Mouse (Mus musculus) MEL (cell line): ENCODE results near the gene Emsy. TPM values are rescaled to one million over a fixed set of nuclear protein-coding genes. Genes with fewer than 3 reads are reported as not detected.

Experiments
- DNase-seq: peaks from one replicate; pipeline ENCODE4 v3.0.0; 2011; ENCODE audit warnings: low read depth, low spot score
- H3K27ac ChIP-seq: 2 replicates; pipeline ENCODE4 v1.5.1; 2012; ENCODE audit warnings: low read depth, mild to moderate bottlenecking, control low read depth, low read length, moderate library complexity; ENCODE audit not compliant: control insufficient read depth
- H3K27me3 ChIP-seq, 2 experiments: fragments of 150-350 bp in 1 of 2; sonication (generic) in 1 of 2; 2 replicates each; pipeline ENCODE4 v1.6.1; 2012; ENCODE audit warnings: low read length in 2 of 2, mild to moderate bottlenecking in 2 of 2, improper control_type of control experiment in 1 of 2, moderate library complexity in 1 of 2; ENCODE audit not compliant: insufficient read depth in 2 of 2, control insufficient read depth in 1 of 2
- H3K36me3 ChIP-seq, 2 experiments: 2 replicates each; pipeline ENCODE4 v1.6.1; 2012 to 2014; ENCODE audit warnings: low read length in 2 of 2, improper control_type of control experiment in 1 of 2, inconsistent platforms in 1 of 2, mild to moderate bottlenecking in 1 of 2; ENCODE audit not compliant: insufficient read depth in 2 of 2, control insufficient read depth in 1 of 2
- H3K4me1 ChIP-seq, 2 experiments: fragments of 150-350 bp in 1 of 2; sonication (generic) in 1 of 2; 2 replicates each; pipeline ENCODE4 v1.6.1; 2012; ENCODE audit warnings: low read length in 2 of 2, improper control_type of control experiment in 1 of 2, mild to moderate bottlenecking in 1 of 2; ENCODE audit not compliant: insufficient read depth in 2 of 2, control insufficient read depth in 1 of 2
- H3K4me3 ChIP-seq, 2 experiments: fragments of 150-350 bp in 1 of 2; sonication (generic) in 1 of 2; 2 replicates each; pipeline ENCODE4 v1.5.1; 2012; ENCODE audit warnings: low read depth in 2 of 2, low read length in 2 of 2, mild to moderate bottlenecking in 2 of 2, moderate library complexity in 2 of 2, control low read depth in 1 of 2, improper control_type of control experiment in 1 of 2; ENCODE audit not compliant: control insufficient read depth in 1 of 2, insufficient read depth in 1 of 2
- H3K79me2 ChIP-seq: 2 replicates; pipeline ENCODE4 v1.6.1; 2012; ENCODE audit warnings: mild to moderate bottlenecking, low read length, moderate library complexity; ENCODE audit not compliant: control insufficient read depth, poor library complexity, insufficient read depth
- H3K9ac ChIP-seq: 2 replicates; pipeline ENCODE4 v1.6.1; 2012; ENCODE audit warnings: low read depth, mild to moderate bottlenecking, control low read depth, low read length, moderate library complexity; ENCODE audit not compliant: control insufficient read depth, poor library complexity, severe bottlenecking
- H3K9me3 ChIP-seq: fragments of 150-350 bp; sonication (generic); replicated peaks from 2 replicates; pipeline ENCODE4 v1.6.1; 2012; ENCODE audit warnings: mild to moderate bottlenecking, low read length, improper control_type of control experiment, moderate library complexity; ENCODE audit not compliant: insufficient read depth
- BHLHE40 ChIP-seq: IDR thresholded peaks from 2 replicates; pipeline ENCODE4 v1.6.1; 2012; ENCODE audit warnings: low read depth, mild to moderate bottlenecking, inconsistent platforms, low read length, improper control_type of control experiment, borderline replicate concordance
- CHD2 ChIP-seq: IDR thresholded peaks from 2 replicates; pipeline ENCODE4 v1.6.1; 2011; ENCODE audit warnings: low read length, improper control_type of control experiment
- CTCF ChIP-seq, 3 experiments: IDR thresholded peaks in 2 of 3; conservative IDR thresholded peaks in 1 of 3; 2 replicates each; pipeline ENCODE4 v1.5.1; 2011 to 2012; ENCODE audit warnings: low read length in 3 of 3, low read depth in 2 of 3, mild to moderate bottlenecking in 2 of 3, improper control_type of control experiment in 1 of 3, inconsistent platforms in 1 of 3, mixed read lengths in 1 of 3, moderate library complexity in 1 of 3; ENCODE audit not compliant: control insufficient read depth in 1 of 3, insufficient read depth in 1 of 3, poor library complexity in 1 of 3, severe bottlenecking in 1 of 3
- ELF1 ChIP-seq: IDR thresholded peaks from 2 replicates; pipeline ENCODE4 v1.6.1; 2014; ENCODE audit warnings: low read depth, mild to moderate bottlenecking, inconsistent platforms, low read length, improper control_type of control experiment, moderate library complexity
- ETS1 ChIP-seq: IDR thresholded peaks from 2 replicates; pipeline ENCODE4 v1.6.1; 2012; ENCODE audit warnings: low read depth, mild to moderate bottlenecking, inconsistent platforms, low read length, improper control_type of control experiment, moderate library complexity
- GABPA ChIP-seq: IDR thresholded peaks from 2 replicates; pipeline ENCODE4 v1.6.1; 2012; ENCODE audit warnings: low read depth, mild to moderate bottlenecking, inconsistent platforms, low read length, improper control_type of control experiment, moderate library complexity
- GATA1 ChIP-seq: IDR thresholded peaks from 2 replicates; pipeline ENCODE4 v1.6.1; 2011; ENCODE audit warnings: low read depth, low read length, improper control_type of control experiment
- JUND ChIP-seq: IDR thresholded peaks from 2 replicates; pipeline ENCODE4 v1.6.1; 2011; ENCODE audit warnings: low read depth, mild to moderate bottlenecking, improper control_type of control experiment, low read length
- MAFK ChIP-seq: IDR thresholded peaks from 2 replicates; pipeline ENCODE4 v1.6.1; 2011; ENCODE audit warnings: low read depth, mild to moderate bottlenecking, low read length, improper control_type of control experiment, borderline replicate concordance
- MAX ChIP-seq: IDR thresholded peaks from 2 replicates; pipeline ENCODE4 v1.6.1; 2011; ENCODE audit warnings: low read length, improper control_type of control experiment
- MAZ ChIP-seq: IDR thresholded peaks from 2 replicates; pipeline ENCODE4 v1.6.1; 2012; ENCODE audit warnings: low read depth, mild to moderate bottlenecking, inconsistent platforms, low read length, improper control_type of control experiment
- MEF2A ChIP-seq: IDR thresholded peaks from 2 replicates; pipeline ENCODE4 v1.6.1; 2014; ENCODE audit warnings: low read depth, mild to moderate bottlenecking, inconsistent platforms, low read length, improper control_type of control experiment; ENCODE audit not compliant: poor library complexity, insufficient replicate concordance, severe bottlenecking; ENCODE audit errors: extremely low read depth
- MXI1 ChIP-seq: IDR thresholded peaks from 2 replicates; pipeline ENCODE4 v1.6.1; 2011; ENCODE audit warnings: mild to moderate bottlenecking, low read depth, low read length, improper control_type of control experiment
- MYC ChIP-seq: IDR thresholded peaks from 2 replicates; pipeline ENCODE4 v1.6.1; 2011; ENCODE audit warnings: low read depth, mild to moderate bottlenecking, low read length, improper control_type of control experiment, moderate library complexity
- NELFE ChIP-seq: IDR thresholded peaks from 2 replicates; pipeline ENCODE4 v1.6.1; 2011; ENCODE audit warnings: low read depth, low read length, improper control_type of control experiment
- POLR2A ChIP-seq, 2 experiments: IDR thresholded peaks; 2 replicates each; pipeline ENCODE4 v1.6.1; 2011 to 2012; ENCODE audit warnings: low read length in 2 of 2, mild to moderate bottlenecking in 2 of 2, control low read depth in 1 of 2, improper control_type of control experiment in 1 of 2, low read depth in 1 of 2, moderate library complexity in 1 of 2; ENCODE audit not compliant: control insufficient read depth in 1 of 2, insufficient read depth in 1 of 2, poor library complexity in 1 of 2
- POLR2AphosphoS2 ChIP-seq: IDR thresholded peaks from 2 replicates; pipeline ENCODE4 v1.6.1; 2011; ENCODE audit warnings: low read length, improper control_type of control experiment
- RAD21 ChIP-seq: IDR thresholded peaks from 2 replicates; pipeline ENCODE4 v1.6.1; 2011; ENCODE audit warnings: mild to moderate bottlenecking, low read depth, low read length, improper control_type of control experiment
- SIN3A ChIP-seq: IDR thresholded peaks from 2 replicates; pipeline ENCODE4 v1.6.1; 2012; ENCODE audit warnings: low read length, improper control_type of control experiment, inconsistent platforms
- SMC3 ChIP-seq: IDR thresholded peaks from 2 replicates; pipeline ENCODE4 v1.6.1; 2011; ENCODE audit warnings: low read depth, low read length, improper control_type of control experiment
- TAL1 ChIP-seq: IDR thresholded peaks from 2 replicates; pipeline ENCODE4 v1.6.1; 2012; ENCODE audit warnings: mild to moderate bottlenecking, inconsistent platforms, low read length, moderate library complexity, mixed read lengths
- USF2 ChIP-seq, 2 experiments: IDR thresholded peaks; 2 replicates each; pipeline ENCODE4 v1.6.1; 2011 to 2012; ENCODE audit warnings: improper control_type of control experiment in 2 of 2, low read length in 2 of 2, borderline replicate concordance in 1 of 2, inconsistent platforms in 1 of 2, low read depth in 1 of 2, mild to moderate bottlenecking in 1 of 2; ENCODE audit not compliant: insufficient read depth in 1 of 2
- ZC3H11A ChIP-seq: IDR thresholded peaks from 2 replicates; pipeline ENCODE4 v1.6.1; 2012; ENCODE audit warnings: low read depth, mild to moderate bottlenecking, inconsistent platforms, low read length, improper control_type of control experiment
- ZKSCAN1 ChIP-seq: IDR thresholded peaks from 2 replicates; pipeline ENCODE4 v1.6.1; 2012; ENCODE audit warnings: low read depth, mild to moderate bottlenecking, inconsistent platforms, low read length, improper control_type of control experiment, moderate library complexity
- ZMIZ1 ChIP-seq: IDR thresholded peaks from 2 replicates; pipeline ENCODE4 v1.6.1; 2012; ENCODE audit warnings: low read depth, mild to moderate bottlenecking, inconsistent platforms, low read length, improper control_type of control experiment, moderate library complexity
- ZNF384 ChIP-seq: IDR thresholded peaks from 2 replicates; pipeline ENCODE4 v1.6.1; 2012; ENCODE audit warnings: low read depth, mild to moderate bottlenecking, inconsistent platforms, low read length, improper control_type of control experiment
- polyA plus RNA-seq, 2 experiments: library from polyadenylated mRNA; stranded (reverse) in 1 of 2; unstranded in 1 of 2; fragments of >175 nt in 1 of 2; fragments of >200 nt in 1 of 2; gene quantifications; 2 replicates each; pipeline versions ENCODE4 v1.2.1 to v1.2.4; 2012; ENCODE audit warnings: low replicate concordance in 2 of 2, low read depth in 1 of 2; ENCODE audit not compliant: insufficient read length in 2 of 2, insufficient read depth in 1 of 2, missing spikeins in 1 of 2
- total RNA-seq: library from RNA; depleted of rRNA; stranded (reverse); fragments of 300-350 nt; gene quantifications from 2 replicates; pipeline ENCODE4 v1.2.3, GENCODE M21; 2012

Emsy gene
- total and polyA plus RNA-seq, 3 experiments: 10.2 to 24.1 TPM; not detected in 1

DNA sequence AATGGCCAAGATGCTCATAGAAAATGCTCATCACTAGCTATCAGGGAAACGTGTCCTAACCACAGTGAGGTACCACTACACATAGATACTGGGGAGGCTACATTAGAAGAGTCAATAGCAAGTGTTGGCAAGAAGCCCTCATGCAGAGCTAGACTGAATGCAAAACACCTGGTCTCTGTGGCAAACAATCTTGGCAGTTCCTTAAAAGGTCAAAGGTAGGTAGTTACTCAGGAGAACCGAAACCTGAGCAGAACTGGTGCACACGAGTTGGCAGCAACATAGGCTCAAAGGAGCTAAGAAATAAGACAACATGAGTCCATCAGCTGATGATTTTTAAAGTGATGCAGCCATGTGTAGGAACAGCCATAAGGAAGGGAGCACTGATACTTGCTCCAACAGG is 70.3 kb downstream of the Emsy start:
- Histone ChIP-seq H3K4me3 (no peak overlapping the region), H3K36me3 (no peaks in the 10 kb centered on the region; a peak in 1 of 4 replicates), H3K79me2 (no peaks in the 10 kb centered on the region), H3K9ac (no peak overlapping the region), H3K27ac (no peak overlapping the region), H3K4me1 (no peaks in the 10 kb centered on the region), H3K9me3 (no peaks in the 10 kb centered on the region), H3K27me3 (no peaks in the 10 kb centered on the region)
- DNase-seq: no peak
- TF ChIP-seq GATA1: no peak
- TF ChIP-seq SIN3A: no peak
- TF ChIP-seq TAL1: no peak
- no peak for TF ChIP-seq MAFK
- TF ChIP-seq CHD2: no peak
- no peak for TF ChIP-seq ZNF384
- TF ChIP-seq SMC3: no peak
- TF ChIP-seq USF2 (IDR thresholded peaks at IDR 0.05; ENCODE audit: borderline replicate concordance in 1 of 2, insufficient read depth in 1 of 2, low read depth in 1 of 2, low read length in 2 of 2): no peak
- no peak for TF ChIP-seq ELF1
- no peak for TF ChIP-seq MAX
- TF ChIP-seq ETS1: no peak
- TF ChIP-seq JUND: no peak
- TF ChIP-seq ZKSCAN1: no peak
- TF ChIP-seq CTCF (IDR thresholded peaks at IDR 0.05 in 2 of 3, conservative IDR thresholded peaks at IDR 0.05 in 1 of 3; ENCODE audit: control insufficient read depth in 1 of 3, insufficient read depth in 1 of 3, low read depth in 2 of 3, low read length in 3 of 3, poor library complexity in 1 of 3, severe bottlenecking in 1 of 3): no peak
- TF ChIP-seq RAD21: no peak
- TF ChIP-seq NELFE: no peak
- no peak for TF ChIP-seq POLR2AphosphoS2
- no peak for TF ChIP-seq BHLHE40

DNA sequence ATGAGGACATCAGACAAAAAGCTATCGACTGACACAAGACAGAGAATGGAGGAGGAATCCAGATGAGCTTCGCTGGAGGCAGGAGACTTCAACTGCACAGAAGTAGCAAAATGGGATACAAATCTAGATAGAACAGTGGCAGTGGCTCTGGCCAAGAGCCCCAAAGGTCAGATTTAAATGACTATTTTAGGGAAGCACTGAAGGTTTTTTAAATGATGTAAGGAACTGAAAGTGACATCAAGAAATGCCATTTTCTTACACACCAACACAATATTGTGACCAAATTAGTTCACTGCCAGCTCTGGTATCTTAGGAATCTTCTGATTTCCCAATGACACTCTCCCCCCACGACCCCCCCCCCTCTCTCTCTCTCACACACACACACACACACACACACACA is 72.0 kb downstream of the Emsy start:
- Histone ChIP-seq H3K79me2 (no peaks in the 10 kb centered on the region), H3K9ac (no peak overlapping the region), H3K27me3 (no peaks in the 10 kb centered on the region), H3K4me1 (no peaks in the 10 kb centered on the region), H3K9me3 (no peaks in the 10 kb centered on the region), H3K27ac (no peak overlapping the region), H3K36me3 (no peaks in the 10 kb centered on the region), H3K4me3 (no peak overlapping the region)
- no peak for DNase-seq
- TF ChIP-seq MAZ: no peak
- TF ChIP-seq ZC3H11A: no peak
- no peak for TF ChIP-seq GATA1
- TF ChIP-seq MYC: no peak
- TF ChIP-seq POLR2A (IDR thresholded peaks at IDR 0.05; ENCODE audit: control insufficient read depth in 1 of 2, insufficient read depth in 1 of 2, low read depth in 1 of 2, low read length in 2 of 2, poor library complexity in 1 of 2): no peak
- TF ChIP-seq SMC3: no peak
- no peak for TF ChIP-seq MEF2A
- TF ChIP-seq JUND: no peak
- TF ChIP-seq USF2 (IDR thresholded peaks at IDR 0.05; ENCODE audit: borderline replicate concordance in 1 of 2, insufficient read depth in 1 of 2, low read depth in 1 of 2, low read length in 2 of 2): no peak
- TF ChIP-seq CTCF (IDR thresholded peaks at IDR 0.05 in 2 of 3, conservative IDR thresholded peaks at IDR 0.05 in 1 of 3; ENCODE audit: control insufficient read depth in 1 of 3, insufficient read depth in 1 of 3, low read depth in 2 of 3, low read length in 3 of 3, poor library complexity in 1 of 3, severe bottlenecking in 1 of 3): no peak
- TF ChIP-seq ZMIZ1: no peak
- TF ChIP-seq RAD21: no peak
- no peak for TF ChIP-seq GABPA
- TF ChIP-seq MXI1: no peak
- TF ChIP-seq TAL1: no peak
